Mouse (Mus musculus) retina, adult 2 months (tissue): ENCODE results near the gene Tcf25.

Source experiments
- DNase-seq: peaks from one replicate; pipeline ENCODE4 v3.0.0-alpha.2; 2012; ENCODE audit warnings: low read depth, low spot score

Tcf25 gene

DNA sequence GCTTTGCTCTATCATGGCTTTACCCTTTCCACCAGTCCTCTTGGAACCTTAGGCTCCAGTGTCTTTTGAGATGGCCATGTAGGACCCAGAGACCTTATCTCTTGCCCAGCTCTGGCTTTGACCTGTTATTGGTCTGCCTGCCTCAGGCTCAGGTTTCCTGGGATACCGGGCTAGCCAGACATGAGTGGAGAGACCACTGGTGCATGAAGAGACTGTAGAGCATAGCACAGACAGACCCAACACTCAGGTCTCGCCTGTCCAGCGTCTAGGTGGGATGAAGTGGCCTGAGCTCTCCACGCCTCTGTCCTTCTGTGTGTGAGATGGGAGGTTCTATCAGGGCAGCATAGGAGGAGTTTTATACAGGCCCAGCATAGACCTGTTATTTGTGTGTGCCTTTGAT, 24.5 kb upstream of the Tcf25 start:
- no peak for DNase-seq

GRCm38 (mm10) chr8:123352118-123352517, 21.4 kb upstream of the Tcf25 start:
- DNase-seq = no peak

- DNase-seq = no peak
Observed at GRCm38 (mm10) chr8:123352786-123353185, 20.8 kb upstream of the Tcf25 start.

DNA sequence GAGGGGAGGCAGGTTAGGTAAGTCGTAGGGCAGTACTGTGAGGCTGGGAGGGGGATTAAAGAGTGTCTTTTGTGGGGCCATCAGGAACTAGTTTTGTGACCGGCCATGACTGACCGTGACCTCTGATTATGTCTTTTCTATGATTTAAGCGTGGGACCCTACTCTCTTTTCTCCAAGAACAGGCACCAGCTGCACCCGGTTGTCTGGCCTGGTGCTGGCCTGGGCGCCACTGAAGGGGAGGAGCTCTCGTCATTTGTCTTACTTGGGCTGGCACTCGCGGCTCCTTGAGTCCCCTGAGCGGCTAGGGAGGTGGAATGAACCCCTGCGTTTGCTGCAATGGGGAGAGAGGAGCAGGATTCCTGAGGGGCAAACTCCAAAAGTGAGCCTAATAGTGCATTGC, 20.3 kb upstream of the Tcf25 start:
- DNase-seq = no peak

GRCm38 (mm10) chr8:123361082-123361739, 12.3 kb upstream of the Tcf25 start:
- DNase-seq = peak; percentile 59

DNA sequence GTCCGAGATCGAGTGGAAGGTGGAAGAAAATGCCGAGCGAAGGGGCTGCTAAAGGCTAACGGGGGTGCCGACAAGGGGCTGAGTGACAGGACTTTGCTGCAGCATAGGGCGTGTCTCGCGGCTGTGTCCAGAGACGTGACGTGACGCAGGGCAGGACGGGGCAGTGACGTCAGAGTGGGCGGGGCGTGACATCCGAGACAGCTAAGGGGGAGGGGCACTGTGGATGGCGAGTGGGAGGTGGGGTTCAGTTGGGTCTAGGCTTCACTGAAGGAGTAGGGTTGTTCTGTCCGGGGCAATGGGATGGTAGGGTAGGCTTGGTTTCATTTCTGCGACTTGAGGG, 656 bp downstream of the Tcf25 start:
- DNase-seq = peak; percentile 82

DNA sequence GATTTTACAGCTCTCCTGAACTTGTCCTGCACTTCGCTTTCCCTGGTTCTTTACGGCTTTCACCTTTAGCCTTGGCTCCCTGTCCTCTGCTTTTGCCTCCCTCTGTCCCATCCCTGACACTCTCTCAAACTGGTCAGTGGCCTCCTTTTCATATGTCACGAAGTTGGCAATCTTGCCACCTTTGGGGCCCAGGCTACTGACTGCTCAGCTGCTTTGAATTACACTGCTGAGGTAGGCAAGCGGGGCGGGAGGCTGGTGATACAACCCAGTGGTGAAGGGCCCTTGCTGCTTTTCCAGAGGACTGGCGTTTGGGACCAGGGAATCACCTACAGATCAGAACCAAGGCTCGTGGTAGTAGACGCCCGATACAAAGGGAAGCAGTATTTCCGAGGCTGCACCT, 2.1 kb downstream of the Tcf25 start:
- DNase-seq = no peak

DNA sequence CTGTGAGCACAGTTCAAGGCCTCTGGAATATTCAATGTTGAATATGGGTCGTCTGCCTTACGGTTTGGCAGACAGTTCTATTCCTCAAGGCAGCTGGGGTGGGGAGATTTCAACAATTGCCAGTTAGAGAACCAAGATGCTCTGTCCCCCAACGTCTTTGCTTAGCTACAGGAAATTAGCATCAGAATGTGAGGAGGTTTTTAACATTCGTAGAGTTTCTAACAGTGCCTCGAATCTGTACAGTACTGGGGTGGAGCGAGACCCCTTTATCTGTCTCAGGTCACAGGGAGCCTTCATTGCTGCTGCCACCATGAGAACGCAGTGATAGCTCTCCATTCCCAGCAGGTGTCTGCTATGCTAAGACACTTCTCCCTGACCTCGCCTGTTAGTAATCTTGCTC, 2.6 kb downstream of the Tcf25 start:
- no peak for DNase-seq

DNA sequence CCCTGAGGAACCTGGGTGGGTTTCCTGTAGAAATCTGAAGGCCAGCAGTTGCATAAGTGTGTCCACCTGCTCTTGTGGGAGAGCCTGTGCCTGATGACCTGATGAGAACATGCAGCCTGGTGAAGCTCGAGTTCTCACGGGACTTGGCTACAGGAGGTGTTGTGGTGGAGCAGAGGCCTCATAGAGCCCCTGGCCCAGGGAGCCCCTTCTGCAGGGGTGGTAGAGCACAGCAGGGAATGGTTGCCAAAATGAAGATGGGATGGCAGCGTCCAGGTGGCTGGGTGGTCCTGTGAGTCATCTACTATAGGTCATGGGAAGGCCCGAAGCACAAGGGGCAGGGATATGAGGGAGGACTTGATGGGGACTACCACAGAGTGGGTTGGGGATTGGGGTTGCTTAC, 8.2 kb downstream of the Tcf25 start:
- DNase-seq = no peak

GRCm38 (mm10) chr8:123382516-123382915, 9.0 kb downstream of the Tcf25 start:
- DNase-seq = no peak

GRCm38 (mm10) chr8:123384883-123385540, 11.5 kb downstream of the Tcf25 start:
- DNase-seq = no peak

DNA sequence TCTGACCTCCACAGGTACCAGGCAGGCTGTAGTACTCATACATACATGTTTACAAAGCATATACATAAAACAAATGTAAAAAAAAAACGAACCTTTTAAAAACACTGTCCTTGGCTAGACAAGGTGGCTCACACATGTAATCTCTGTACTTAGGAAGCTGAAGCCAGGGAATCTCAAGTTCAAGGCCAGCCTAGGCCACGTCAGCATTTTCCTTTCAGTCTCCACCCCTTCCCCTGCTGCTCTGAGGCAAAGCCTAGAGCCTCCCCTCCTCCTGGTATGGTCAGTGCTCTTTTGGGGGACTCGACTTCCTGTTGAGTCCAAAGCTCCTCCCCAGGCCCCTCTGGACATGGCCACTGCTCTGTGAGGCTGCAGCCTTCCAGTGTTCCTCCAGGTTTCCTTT, 13.5 kb downstream of the Tcf25 start:
- DNase-seq = no peak

DNA sequence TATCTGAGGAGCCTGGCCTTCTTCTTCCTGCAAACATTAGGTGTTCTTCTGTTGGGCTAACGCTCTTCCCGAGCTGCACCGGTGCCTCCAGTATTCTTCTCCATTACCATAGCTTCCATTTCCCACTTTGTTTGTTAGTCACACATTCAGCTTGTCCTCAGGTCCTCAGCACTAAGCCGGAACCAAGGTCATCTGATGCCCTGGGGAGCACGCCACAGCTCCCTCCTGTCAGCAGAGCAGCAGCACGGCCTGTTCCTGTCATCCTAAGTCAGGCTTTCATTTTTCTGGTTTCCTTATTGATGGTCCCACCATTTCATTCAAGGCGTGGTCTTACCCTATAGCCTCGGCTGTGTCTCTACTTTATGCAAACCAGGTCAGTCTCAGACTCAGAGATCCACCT, 14.2 kb downstream of the Tcf25 start:
- DNase-seq = no peak

- DNase-seq = no peak
Observed at GRCm38 (mm10) chr8:123389026-123389425, 15.5 kb downstream of the Tcf25 start.

DNA sequence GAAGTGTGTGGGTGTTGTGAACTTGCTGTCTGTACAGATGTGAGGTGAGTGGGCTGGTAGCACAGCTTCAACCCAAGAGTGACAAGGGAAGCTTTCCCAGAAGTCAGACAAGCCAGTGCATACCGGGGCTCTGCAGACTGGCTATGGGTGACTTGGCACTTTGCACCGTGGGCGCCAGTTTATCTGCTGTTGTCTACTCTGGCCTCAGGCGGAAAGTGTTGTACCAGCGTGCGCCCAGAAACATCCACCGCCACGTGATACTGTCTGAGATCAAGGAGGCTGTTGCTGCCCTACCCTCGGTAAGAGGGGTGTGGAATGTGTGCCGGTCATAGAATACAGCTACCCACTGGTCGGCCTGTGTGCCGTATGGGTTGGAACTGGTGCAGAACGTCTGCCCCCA, 24.8 kb downstream of the Tcf25 start:
- DNase-seq = no peak

DNA sequence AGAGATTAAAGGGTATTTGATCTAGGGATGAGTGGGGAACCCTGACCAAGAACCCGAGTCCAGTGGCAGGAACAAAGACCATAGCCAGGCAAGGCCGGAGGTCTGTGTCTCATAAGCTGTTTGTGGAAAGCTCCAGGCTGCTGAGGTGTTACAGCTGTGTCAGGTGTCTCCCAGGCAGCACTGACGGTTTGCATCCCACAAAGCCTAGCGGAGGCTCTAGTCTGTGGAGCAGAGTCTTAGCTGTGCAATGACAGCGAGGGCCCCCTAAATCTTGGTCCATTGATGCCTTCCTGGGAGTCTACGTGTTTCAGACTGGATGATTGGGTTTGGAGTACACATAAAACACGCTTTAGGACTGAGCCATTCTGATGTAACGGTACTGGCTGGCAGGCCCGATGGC, 28.4 kb downstream of the Tcf25 start:
- no peak for DNase-seq

GRCm38 (mm10) chr8:123402730-123403326, 29.3 kb downstream of the Tcf25 start:
- no peak for DNase-seq

- DNase-seq = no peak
Observed at GRCm38 (mm10) chr8:123404521-123404920, 31.0 kb downstream of the Tcf25 start.

GRCm38 (mm10) chr8:123406786-123407185, 33.2 kb downstream of the Tcf25 start, which contains the start of gene Mc1r:
Gene Mc1r, plus strand, starts transcription at chr8:123407107.
- DNase-seq = peak; percentile 63

- DNase-seq = no peak
Observed at GRCm38 (mm10) chr8:123407612-123408011, 34.1 kb downstream of the Tcf25 start.

- no peak for DNase-seq
Observed at GRCm38 (mm10) chr8:123408586-123409544, 35.3 kb downstream of the Tcf25 start.

DNA sequence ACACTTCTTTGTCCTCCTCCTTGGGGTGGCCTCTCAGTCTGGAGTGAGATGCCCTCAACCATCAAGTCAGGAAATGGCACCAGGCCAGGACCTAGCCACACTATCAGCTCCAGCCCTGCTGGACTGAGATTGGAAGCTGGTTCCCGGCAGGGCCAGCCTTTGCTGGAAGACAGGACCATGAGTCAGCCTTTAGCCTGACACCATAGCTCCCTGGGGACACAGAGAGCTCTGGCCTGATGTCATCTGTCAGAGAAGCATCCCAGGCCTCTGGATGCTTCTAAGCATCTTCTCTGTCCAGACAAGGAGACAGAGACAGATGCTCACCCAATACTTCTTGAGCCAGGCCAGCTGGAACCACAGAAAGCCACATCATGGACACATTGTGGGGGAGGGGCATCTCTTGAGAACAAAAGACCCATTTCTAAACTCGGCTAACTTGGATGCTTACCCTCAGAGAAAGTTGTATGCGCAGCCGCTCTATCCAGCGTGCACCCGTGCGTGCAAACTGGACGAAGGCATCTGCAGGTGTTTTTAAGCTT, 36.6 kb downstream of the Tcf25 start:
- no peak for DNase-seq
